Mouse (Mus musculus) CH12.LX (cell line): ENCODE measurements around the gene Synpo2. TPM values are rescaled to one million over a fixed set of nuclear protein-coding genes. Genes with fewer than 3 reads are reported as not detected.

ENCODE experiments used
- DNase-seq: peaks from one replicate; pipeline ENCODE4 v3.0.0-alpha.2; 2013; ENCODE audit errors: extremely low read depth
- H3K27ac ChIP-seq: 2 replicates; pipeline ENCODE4 v1.5.1; 2012; ENCODE audit warnings: low read depth, mild to moderate bottlenecking, control low read depth, moderate library complexity; ENCODE audit not compliant: insufficient read depth
- H3K27me3 ChIP-seq: replicated peaks from 2 replicates; pipeline ENCODE3; 2012; ENCODE audit warnings: inconsistent platforms
- H3K36me3 ChIP-seq, 2 experiments: replicated peaks in 1 of 2; 2 replicates each; pipeline versions ENCODE3 to v1.6.1; 2012; ENCODE audit warnings: inconsistent platforms in 1 of 2, low read length in 1 of 2, mild to moderate bottlenecking in 1 of 2, mixed read lengths in 1 of 2, moderate library complexity in 1 of 2; ENCODE audit not compliant: control insufficient read depth in 1 of 2, insufficient read depth in 1 of 2
- H3K4me1 ChIP-seq, 2 experiments: 2 replicates each; pipeline ENCODE4 v1.6.1; 2012; ENCODE audit warnings: inconsistent platforms in 1 of 2, moderate library complexity in 1 of 2; ENCODE audit not compliant: insufficient read depth in 2 of 2, control insufficient read depth in 1 of 2
- H3K4me2 ChIP-seq: 2 replicates; pipeline ENCODE4 v1.6.1; 2012; ENCODE audit warnings: low read depth, mild to moderate bottlenecking, control low read depth; ENCODE audit not compliant: poor library complexity, insufficient read depth, severe bottlenecking
- H3K4me3 ChIP-seq, 3 experiments: fragments of 150-350 bp in 1 of 3; sonication (generic) in 1 of 3; replicated peaks in 1 of 3; 2 replicates each; pipeline versions ENCODE3 to v1.5.1; 2011 to 2012; ENCODE audit warnings: low read depth in 2 of 3, low read length in 2 of 3, mild to moderate bottlenecking in 2 of 3, moderate library complexity in 2 of 3, control low read depth in 1 of 3, improper control_type of control experiment in 1 of 3, inconsistent platforms in 1 of 3, mixed read lengths in 1 of 3; ENCODE audit not compliant: poor library complexity in 1 of 3
- H3K79me2 ChIP-seq: replicated peaks from 2 replicates; pipeline ENCODE4 v1.6.1; 2012; ENCODE audit warnings: mild to moderate bottlenecking, moderate library complexity; ENCODE audit not compliant: control insufficient read depth, poor library complexity, insufficient read depth, severe bottlenecking; ENCODE audit errors: extremely low read depth
- H3K9ac ChIP-seq: 2 replicates; pipeline ENCODE4 v1.6.1; 2012; ENCODE audit warnings: low read depth, mild to moderate bottlenecking, control low read depth, moderate library complexity; ENCODE audit not compliant: insufficient read depth
- H3K9me3 ChIP-seq: replicated peaks from 2 replicates; pipeline ENCODE3; 2012; ENCODE audit warnings: low read length, inconsistent platforms, mixed read lengths
- BHLHE40 ChIP-seq: IDR thresholded peaks from 2 replicates; pipeline ENCODE4 v1.6.1; 2011; ENCODE audit warnings: mild to moderate bottlenecking, low read depth, low read length, improper control_type of control experiment
- CHD1 ChIP-seq: IDR thresholded peaks from 2 replicates; pipeline ENCODE4 v1.6.1; 2012; ENCODE audit warnings: low read depth, low read length, improper control_type of control experiment, inconsistent platforms
- CTCF ChIP-seq, 2 experiments: IDR thresholded peaks in 1 of 2; conservative IDR thresholded peaks in 1 of 2; 2 replicates each; pipeline ENCODE4 v1.5.1; 2011 to 2012; ENCODE audit warnings: low read depth in 2 of 2, low read length in 2 of 2, improper control_type of control experiment in 1 of 2, inconsistent platforms in 1 of 2, mild to moderate bottlenecking in 1 of 2, moderate library complexity in 1 of 2
- EP300 ChIP-seq: IDR thresholded peaks from 2 replicates; pipeline ENCODE4 v1.6.1; 2011; ENCODE audit warnings: low read length, improper control_type of control experiment
- ETS1 ChIP-seq: conservative IDR thresholded peaks from 2 replicates; pipeline ENCODE4 v1.6.1; 2012; ENCODE audit warnings: low read depth, mild to moderate bottlenecking, inconsistent platforms, low read length, improper control_type of control experiment, moderate library complexity
- IRF4 ChIP-seq: IDR thresholded peaks from 2 replicates; pipeline ENCODE4 v1.6.1; 2014; ENCODE audit warnings: low read depth, mild to moderate bottlenecking, inconsistent platforms, low read length, improper control_type of control experiment
- JUN ChIP-seq: IDR thresholded peaks from 2 replicates; pipeline ENCODE4 v1.6.1; 2011; ENCODE audit warnings: low read depth, mild to moderate bottlenecking, low read length, improper control_type of control experiment, moderate library complexity; ENCODE audit not compliant: insufficient read depth
- KAT2A ChIP-seq: IDR thresholded peaks from 2 replicates; pipeline ENCODE4 v1.6.1; 2012; ENCODE audit warnings: low read length, improper control_type of control experiment, inconsistent platforms; ENCODE audit not compliant: insufficient replicate concordance
- MAX ChIP-seq: IDR thresholded peaks from 2 replicates; pipeline ENCODE4 v1.6.1; 2011; ENCODE audit warnings: low read length, improper control_type of control experiment
- MAZ ChIP-seq: IDR thresholded peaks from 2 replicates; pipeline ENCODE4 v1.6.1; 2012; ENCODE audit warnings: low read depth, mild to moderate bottlenecking, inconsistent platforms, low read length, improper control_type of control experiment, moderate library complexity
- MEF2A ChIP-seq: IDR thresholded peaks from 2 replicates; pipeline ENCODE4 v1.6.1; 2014; ENCODE audit warnings: low read depth, mild to moderate bottlenecking, inconsistent platforms, low read length, improper control_type of control experiment, borderline replicate concordance
- MXI1 ChIP-seq: IDR thresholded peaks from 2 replicates; pipeline ENCODE4 v1.6.1; 2011; ENCODE audit warnings: mild to moderate bottlenecking, low read depth, low read length, improper control_type of control experiment
- NELFE ChIP-seq: IDR thresholded peaks from 2 replicates; pipeline ENCODE4 v1.6.1; 2011; ENCODE audit warnings: low read depth, low read length, improper control_type of control experiment
- NRF1 ChIP-seq: IDR thresholded peaks from 2 replicates; pipeline ENCODE4 v1.6.1; 2014; ENCODE audit warnings: low read depth, mild to moderate bottlenecking, inconsistent platforms, low read length, improper control_type of control experiment, moderate library complexity
- PAX5 ChIP-seq: IDR thresholded peaks from 2 replicates; pipeline ENCODE4 v1.6.1; 2012; ENCODE audit warnings: low read length, inconsistent platforms, mixed read lengths
- POLR2A ChIP-seq: IDR thresholded peaks from 2 replicates; pipeline ENCODE4 v1.6.1; 2011; ENCODE audit warnings: low read depth, mild to moderate bottlenecking, improper control_type of control experiment, low read length
- RAD21 ChIP-seq: IDR thresholded peaks from 2 replicates; pipeline ENCODE4 v1.6.1; 2011; ENCODE audit warnings: low read depth, mild to moderate bottlenecking, low read length, improper control_type of control experiment, moderate library complexity
- SMC3 ChIP-seq: IDR thresholded peaks from 2 replicates; pipeline ENCODE4 v1.6.1; 2011; ENCODE audit warnings: low read depth, low read length, improper control_type of control experiment
- TBP ChIP-seq: conservative IDR thresholded peaks from 2 replicates; pipeline ENCODE4 v1.6.1; 2011; ENCODE audit warnings: low read depth, low read length, improper control_type of control experiment
- TCF12 ChIP-seq: IDR thresholded peaks from 2 replicates; pipeline ENCODE4 v1.6.1; 2014; ENCODE audit warnings: low read depth, mild to moderate bottlenecking, inconsistent platforms, low read length, improper control_type of control experiment
- USF1 ChIP-seq: IDR thresholded peaks from 2 replicates; pipeline ENCODE4 v1.6.1; 2014; ENCODE audit warnings: low read depth, mild to moderate bottlenecking, inconsistent platforms, low read length, improper control_type of control experiment
- ZKSCAN1 ChIP-seq: IDR thresholded peaks from 2 replicates; pipeline ENCODE4 v1.6.1; 2012; ENCODE audit warnings: low read depth, inconsistent platforms, low read length, improper control_type of control experiment, borderline replicate concordance
- ZNF384 ChIP-seq: IDR thresholded peaks from 2 replicates; pipeline ENCODE4 v1.6.1; 2012; ENCODE audit warnings: low read depth, low read length, improper control_type of control experiment, inconsistent platforms
- dilution Hi-C: fragments of 300-500 bp; cut with MboI; formaldehyde crosslinking; loops from 2 replicates; pipeline ENCODE4 v1.14.3; 2020; ENCODE audit warnings: low sequenced_read_pairs; ENCODE audit not compliant: extremely low pct_unique_long_range_greater_than_20kb, extremely low pct_ligation_motif_present
- in situ Hi-C: fragments of 300-500 bp; cut with MboI; formaldehyde crosslinking; loops from 3 replicates; pipeline ENCODE4 v1.14.3; 2019; ENCODE audit warnings: low sequenced_read_pairs, low pct_ligation_motif_present, low pct_unique_long_range_greater_than_20kb, mixed read lengths
- polyA plus RNA-seq: library from polyadenylated mRNA; unstranded; fragments of >175 nt; gene quantifications from 2 replicates; pipeline ENCODE4 v1.2.1, GENCODE M21; 2012; ENCODE audit warnings: low read depth; ENCODE audit not compliant: insufficient read length
- total RNA-seq, 2 experiments: library from RNA; depleted of rRNA; stranded (reverse); fragments of 300-350 nt in 1 of 2; fragments of >200 nt in 1 of 2; gene quantifications; 2 replicates each; pipeline ENCODE4 v1.2.3; 2012 to 2014

Synpo2 gene
- total and polyA plus RNA-seq, 3 experiments = 0.13 to 1.1 (median 0.13) TPM

- peak; percentile 64 for TF ChIP-seq EP300
- TF ChIP-seq CTCF (conservative IDR thresholded peaks at IDR 0.05 in 1 of 2, IDR thresholded peaks at IDR 0.05 in 1 of 2; ENCODE audit: low read depth in 2 of 2, low read length in 2 of 2) = no peak
- no peak for TF ChIP-seq CHD1
- TF ChIP-seq NRF1 = no peak
- TF ChIP-seq NELFE = no peak
- no peak for TF ChIP-seq MAX
- TF ChIP-seq ZKSCAN1 = no peak
- no peak for TF ChIP-seq USF1
- TF ChIP-seq IRF4 = peak; percentile 68
- no peak for TF ChIP-seq MXI1
- TF ChIP-seq BHLHE40 = peak; percentile 33
Observed at GRCm38 (mm10) chr3:123132101-123132500, 103.8 kb downstream of the Synpo2 start (continued).

DNA sequence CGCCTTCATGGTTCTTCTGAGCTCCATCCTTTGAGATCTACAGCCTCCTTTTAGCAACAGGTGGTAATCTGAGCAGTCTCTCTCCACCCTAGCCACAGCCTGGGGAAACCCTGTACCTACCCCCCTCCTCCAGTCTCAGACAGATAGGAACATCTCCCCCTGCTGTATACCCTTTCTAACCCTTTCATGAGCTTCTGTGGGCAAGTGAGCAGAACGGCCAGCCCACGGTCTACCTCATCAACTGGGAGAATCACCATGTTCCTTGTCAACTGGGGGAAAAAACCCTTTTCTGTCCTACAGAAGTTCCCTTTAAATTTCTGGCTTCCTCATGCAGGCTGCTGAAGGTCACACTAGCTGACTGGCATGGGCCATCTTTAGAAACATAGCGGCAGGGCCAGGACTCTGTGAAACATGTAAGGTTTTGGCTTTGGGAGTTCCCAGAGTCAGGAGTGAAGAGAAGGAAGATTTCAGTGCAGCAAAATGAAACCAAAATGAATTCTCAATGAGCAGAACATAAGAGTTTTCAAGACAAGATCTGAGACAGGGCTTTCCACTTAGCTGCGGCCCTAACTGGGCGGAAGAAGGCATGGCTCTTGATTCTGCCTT is 104.7 kb downstream of the Synpo2 start:
- H3K9ac ChIP-seq = peak overlapping the region; percentile 49
- peak overlapping the region; percentile 14 to 22 (median 21) for H3K4me3 ChIP-seq
- H3K4me1 ChIP-seq = peaks cover 31 to 47% of the 10 kb centered on the region in 2 experiments
- dilution Hi-C loops = no loop called here
- H3K79me2 ChIP-seq = no peaks in the 10 kb centered on the region
- no peaks in the 10 kb centered on the region for H3K36me3 ChIP-seq
- DNase-seq = peak; percentile 72
- in situ Hi-C loops = no loop called here
- H3K27ac ChIP-seq = peak overlapping the region; percentile 90
- no peaks in the 10 kb centered on the region for H3K9me3 ChIP-seq
- H3K4me2 ChIP-seq = peak overlapping the region; percentile 70
- TF ChIP-seq TBP (no peak), CTCF (conservative IDR thresholded peaks at IDR 0.05 in 1 of 2, IDR thresholded peaks at IDR 0.05 in 1 of 2; ENCODE audit: low read depth in 2 of 2, low read length in 2 of 2) (peak in 1 of 2 experiments; percentile 37; a peak in 2 of 4 replicates), JUN (no peak), EP300 (peak; percentile 7; the same call in 1 of the 2 replicates), RAD21 (no peak; the same call in 1 of the 2 replicates), KAT2A (no peak), MAX (no peak), ETS1 (peak; percentile 64), NELFE (0 out of 2 replicates have a peak, but pooled peaks have one; percentile 9), SMC3 (no peak), ZKSCAN1 (no peak), POLR2A (peak; percentile 59), CHD1 (no peak; the same call in 1 of the 2 replicates), ZNF384 (peak; percentile 7; the same call in 1 of the 2 replicates), PAX5 (no peak), IRF4 (peak; percentile 51; the same call in 1 of the 2 replicates), MEF2A (peak; percentile 45; the same call in 1 of the 2 replicates), MAZ (0 out of 2 replicates have a peak, but pooled peaks have one; percentile 27), BHLHE40 (peak; percentile 46; the same call in 1 of the 2 replicates), TCF12 (no peak; the same call in 1 of the 2 replicates)
- H3K27me3 ChIP-seq = no peaks in the 10 kb centered on the region
